Mouse (Mus musculus) heart, adult 11 months (tissue): Measurements from ENCODE around the gene Odf4.
A peak's percentile ranks its signal among the peaks of the same experiment; 100 is the strongest.

Source experiments
- DNase-seq: peaks from one replicate; pipeline ENCODE4 v3.0.0; 2022

Gene Odf4

DNA sequence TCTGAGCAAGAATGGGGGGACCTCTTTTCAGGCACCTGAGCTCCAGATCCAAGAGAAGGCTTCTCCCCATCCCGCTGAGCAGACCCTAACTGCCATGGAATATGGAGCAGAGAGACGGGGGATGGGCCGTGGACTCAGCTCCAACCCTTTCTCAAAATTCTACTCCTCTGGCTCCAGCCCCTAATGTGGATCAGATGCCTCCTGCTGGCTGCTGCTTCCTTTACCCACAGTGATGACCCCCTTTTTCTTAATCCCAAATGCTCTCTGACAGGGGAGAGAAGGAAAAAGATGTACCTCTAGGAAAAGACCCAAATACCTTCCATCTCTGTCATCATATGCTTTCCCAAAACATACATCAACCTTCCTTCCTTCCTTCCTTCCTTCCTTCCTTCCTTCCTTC is at the start of gene Odf4:
Gene Odf4, minus strand, starts transcription at position 101 of the 400 bp plus-strand sequence.
- no peak for DNase-seq

DNA sequence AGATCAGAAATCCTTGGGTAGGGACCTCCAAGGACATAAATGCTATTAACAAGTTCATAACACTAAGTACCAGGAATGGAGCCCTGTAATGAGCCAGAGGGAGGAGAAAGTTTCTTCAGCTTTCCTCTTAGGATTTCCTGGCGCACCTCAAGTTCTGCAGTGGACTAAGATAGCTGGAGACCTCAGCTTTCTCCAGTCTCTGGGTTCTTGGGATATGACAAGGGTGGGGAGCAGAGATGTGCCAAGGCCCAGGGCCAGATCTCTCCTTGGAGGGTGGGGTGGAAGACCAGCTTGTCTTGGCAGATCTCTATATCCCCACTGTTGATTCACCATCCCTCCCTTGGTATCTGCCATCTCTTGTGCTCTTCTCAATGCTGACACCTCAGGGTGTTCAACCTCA is 48.7 kb upstream of the Odf4 start:
- peak; percentile 66 for DNase-seq

DNA sequence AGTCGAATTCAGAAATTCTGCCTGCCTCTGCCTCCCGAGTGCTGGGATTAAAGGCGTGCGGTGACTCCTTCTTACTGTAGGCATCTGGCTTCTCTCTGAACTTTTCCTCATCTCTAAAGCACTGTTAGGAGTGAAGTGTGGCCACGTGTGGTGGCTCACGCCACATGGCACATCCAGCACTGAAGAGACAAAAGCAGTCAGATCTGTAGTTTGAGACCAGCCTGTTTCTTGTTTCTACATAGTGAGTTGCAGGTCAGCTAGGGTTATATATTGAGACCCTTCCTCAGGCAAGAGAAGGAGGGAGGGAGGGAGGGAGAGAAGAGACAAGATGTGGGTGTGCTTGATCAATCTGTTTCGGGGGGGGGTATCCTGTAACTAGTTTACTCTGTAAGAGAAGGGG is 48.2 kb upstream of the Odf4 start, which contains the start of gene Rangrf:
Gene Rangrf, minus strand, starts transcription at position 101 of the 400 bp plus-strand sequence.
- no peak for DNase-seq

DNA sequence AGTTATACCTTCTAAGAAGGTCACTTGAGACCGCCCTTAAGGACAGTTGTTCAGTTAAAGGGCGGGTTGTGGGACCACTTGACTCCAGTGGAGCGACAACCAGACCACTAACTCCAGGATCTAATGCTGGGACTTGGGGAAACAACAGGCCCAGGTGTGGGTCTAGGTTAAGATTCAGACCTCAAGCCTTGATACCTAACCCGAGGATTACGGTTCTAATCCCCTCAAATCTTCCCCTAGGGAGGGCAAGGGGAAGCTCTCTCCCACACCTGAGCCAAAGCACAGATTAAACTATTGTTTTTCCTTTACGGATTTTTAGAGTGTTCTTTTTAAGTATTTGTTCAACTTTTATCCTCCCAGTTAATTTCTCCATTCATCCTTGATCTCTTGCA is 47.2 kb upstream of the Odf4 start:
- no peak for DNase-seq

DNA sequence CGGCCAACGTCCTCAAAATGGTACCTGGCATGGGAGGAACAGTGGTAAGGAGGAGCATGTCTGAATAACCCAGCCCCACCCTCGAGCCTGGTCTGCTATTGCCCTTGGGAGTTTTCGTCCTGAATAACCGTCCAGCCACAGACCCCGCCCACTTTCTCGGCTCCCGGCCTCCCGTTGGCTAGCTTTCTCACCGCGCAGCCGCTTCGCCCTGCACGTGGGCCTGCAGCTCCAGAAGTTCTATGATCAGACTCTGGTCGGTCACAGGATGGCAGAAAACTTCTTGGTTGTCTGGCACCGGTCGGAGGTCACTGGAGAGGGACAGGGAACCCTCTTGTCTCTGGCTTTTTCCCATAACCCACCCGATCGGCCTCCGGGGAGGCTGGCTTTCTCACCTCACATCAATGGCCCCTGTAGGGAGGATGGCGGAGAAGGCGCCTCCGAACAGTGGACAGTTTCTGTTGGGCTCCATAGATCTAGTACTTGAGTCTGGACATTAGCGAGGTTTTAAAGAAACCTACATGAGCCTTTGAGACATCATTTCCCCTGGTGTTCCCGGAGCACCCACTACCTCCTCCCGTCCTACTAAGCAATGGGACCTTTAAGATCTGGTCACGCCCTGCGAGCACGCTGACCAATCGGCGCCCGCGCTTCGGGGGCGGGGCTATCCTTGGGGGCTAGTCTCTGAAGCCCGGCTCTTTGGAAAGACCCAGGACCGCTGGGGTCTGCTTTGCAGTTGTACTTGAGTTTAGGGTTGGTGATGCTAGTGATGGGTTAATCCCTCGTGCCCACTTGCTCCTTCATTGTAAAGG is 46.6 kb upstream of the Odf4 start:
- DNase-seq, result peak; percentile 99

DNA sequence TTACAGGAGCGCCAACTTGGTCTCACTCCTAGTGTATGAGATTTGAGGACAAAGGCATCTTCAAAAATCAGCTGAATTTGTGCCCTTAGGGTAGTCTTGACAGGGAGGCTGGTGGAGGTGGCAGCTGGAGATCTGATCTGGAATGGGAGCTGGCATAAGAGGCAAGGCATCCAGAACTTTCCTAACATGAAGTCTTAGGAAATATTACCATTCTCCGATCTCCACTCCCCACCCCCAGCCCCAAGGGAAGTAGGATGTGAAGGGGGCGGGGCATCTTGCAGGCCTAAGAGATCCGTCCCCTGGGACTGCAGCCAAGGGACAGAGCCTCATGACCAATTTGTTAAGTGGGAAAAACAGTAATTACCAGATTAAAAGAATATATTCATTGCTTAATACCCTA is 43.4 kb upstream of the Odf4 start:
- peak; percentile 97 for DNase-seq

DNA sequence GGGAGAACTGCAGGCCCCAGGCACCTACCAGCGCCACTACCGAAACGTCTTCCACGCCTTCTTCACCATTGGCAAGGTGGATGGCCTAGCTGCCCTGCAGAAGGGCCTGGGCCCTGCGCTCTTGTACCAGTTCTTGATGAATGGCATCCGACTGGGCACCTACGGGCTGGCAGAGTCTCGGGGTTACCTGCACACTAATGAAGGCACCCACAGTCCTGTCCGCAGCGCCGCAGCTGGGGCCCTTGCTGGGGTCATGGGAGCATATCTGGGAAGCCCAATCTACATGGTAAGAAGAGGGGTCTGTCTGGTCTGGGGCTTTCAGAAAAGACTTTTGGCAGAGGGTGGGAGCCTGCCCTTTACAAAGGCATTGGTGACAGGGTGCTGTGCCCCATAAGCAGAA is 41.9 kb upstream of the Odf4 start:
- DNase-seq, result no peak

DNA sequence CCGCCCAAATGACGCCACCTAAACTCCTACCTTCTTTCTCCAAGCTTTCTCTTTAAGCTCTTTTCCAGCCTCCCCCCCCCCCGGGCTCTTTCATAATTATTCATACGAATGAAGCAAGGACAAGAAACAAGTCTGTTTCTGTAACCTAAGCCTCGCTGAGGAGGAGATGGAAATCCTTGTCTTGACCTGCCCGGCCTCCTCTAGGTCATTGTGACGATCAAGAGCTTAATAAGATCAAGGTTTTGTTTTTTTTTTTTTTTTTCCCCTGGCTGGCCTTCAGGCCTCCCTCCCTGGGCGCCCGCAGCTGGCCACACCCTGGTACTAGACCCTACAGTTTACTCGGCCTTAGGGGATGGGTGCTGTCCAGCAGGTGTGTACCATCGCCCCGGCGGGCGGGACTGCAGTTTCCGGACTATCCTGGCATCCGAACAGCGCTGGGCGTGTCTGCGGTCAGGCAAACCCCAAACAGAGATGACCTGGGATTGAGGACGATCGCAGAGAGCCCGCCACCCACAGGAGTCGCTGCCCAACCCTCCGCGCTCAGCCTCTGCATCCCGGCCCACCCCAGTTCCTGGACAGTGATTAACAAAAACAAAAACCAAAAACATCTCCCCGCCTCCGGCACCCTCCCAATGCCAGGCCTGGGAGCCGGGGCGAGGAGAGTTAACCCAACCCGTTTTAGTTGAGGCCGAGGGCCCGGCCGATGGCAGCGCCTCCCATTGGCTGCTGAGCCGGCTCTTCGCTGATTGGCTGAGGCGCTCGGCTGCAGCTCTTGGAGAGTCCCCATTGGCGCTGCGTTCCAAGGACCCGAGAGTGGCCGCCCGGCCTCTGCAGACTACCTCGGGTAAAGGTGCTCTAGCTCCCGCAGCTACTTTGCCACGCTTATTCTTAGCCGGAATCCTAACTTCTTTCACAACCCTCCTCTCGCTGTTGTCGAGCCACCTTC is 40.7 kb upstream of the Odf4 start, which contains the start of gene Slc25a35:
Gene Slc25a35, plus strand, starts transcription at position 795 of the 946 bp plus-strand sequence.
- peak; percentile 100 for DNase-seq

DNA sequence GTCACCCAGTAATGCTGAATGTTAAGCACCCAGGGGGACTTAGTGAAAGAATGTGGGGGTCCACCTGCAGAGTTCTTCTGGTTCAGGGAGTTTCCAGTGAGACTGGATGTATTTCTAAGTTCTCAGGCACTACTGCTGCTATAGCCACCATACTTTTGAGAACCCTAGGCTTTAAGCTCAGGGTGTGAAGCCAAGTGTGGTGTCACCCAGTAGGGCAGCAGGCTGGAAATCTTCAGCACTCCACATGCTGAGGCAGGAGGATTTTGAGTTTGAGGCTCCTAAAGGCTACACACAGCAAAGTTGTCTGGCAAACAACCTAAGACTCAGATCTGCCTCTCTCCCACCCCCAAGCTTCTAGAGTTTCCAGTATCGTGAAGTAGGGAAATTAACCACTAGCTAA is 39.7 kb upstream of the Odf4 start:
- DNase-seq, result no peak

DNA sequence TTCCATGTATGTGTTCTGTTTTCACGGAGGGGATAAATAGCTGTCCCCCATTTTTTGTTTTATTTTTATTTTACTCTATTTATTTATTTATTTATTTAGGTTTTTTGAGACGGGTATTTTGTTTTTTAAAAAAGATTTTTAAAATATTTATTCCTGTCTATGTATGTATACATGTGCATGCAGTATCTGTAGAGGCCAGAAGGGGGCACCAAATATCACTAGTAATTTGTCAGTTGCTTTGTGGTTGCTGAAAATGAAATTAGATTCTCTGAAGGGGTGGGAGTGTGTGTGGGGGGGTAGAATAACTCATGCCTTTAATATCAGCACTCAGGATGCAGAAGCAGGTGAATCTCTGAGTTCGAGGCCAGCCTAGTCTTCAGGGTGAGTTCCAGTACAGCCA is 39.0 kb upstream of the Odf4 start:
- no peak for DNase-seq

DNA sequence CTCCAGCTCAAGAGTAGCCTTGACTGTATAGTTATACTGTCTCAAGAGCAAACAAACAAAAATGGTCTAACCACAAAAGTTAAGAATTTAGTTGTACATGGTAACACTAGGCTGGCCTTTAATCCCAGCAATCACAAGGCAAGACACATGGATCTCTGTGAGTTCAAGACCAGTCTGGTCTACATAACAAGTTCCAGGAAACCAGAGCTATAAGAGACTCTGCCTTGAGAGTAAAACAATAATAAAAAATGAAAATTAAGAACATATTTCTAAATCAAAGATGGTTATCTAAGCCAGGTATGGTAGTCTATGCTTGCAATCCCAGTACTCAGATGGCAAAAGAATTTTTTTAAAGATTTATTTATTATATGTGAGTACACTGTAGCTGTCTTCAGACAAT is 38.2 kb upstream of the Odf4 start:
- DNase-seq, result no peak

DNA sequence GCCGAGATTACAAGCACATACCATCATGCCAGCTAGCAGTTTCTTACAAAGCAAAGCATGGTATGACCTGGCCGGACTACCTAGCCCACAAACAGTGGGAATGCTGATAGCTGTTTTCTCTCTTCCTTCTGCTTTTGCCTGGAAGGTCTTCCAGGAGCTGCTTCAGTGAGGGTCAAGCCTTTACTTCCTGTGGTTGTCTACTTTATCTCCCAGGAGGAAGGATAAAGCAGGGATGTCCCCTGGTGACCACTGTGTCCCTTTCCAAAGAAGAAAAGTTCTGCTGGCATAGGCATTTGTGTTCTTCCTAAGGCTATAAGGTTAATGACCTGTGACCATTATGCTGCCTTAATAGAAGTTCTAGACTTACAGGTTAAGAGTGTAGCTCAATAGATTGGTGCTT is 36.5 kb upstream of the Odf4 start:
- no peak for DNase-seq

DNA sequence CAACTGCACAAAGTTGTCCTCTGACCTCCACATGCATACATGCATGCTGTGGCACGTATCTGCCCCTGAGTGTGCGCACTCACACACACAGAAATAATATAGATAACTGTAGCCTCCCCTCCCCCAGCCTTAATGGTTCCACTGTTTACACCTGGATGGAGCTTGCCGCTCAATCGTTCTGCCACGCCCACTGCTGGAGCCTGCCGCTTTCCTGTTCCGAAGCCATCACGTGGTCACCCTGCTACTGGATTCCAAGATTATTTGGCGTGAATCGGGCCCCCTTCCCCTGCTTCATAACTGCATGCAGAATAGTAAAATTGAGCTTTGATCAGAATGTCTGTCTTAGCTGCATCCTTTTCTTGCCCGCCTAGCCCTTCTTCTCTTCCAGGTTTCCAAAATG is 35.3 kb upstream of the Odf4 start:
- DNase-seq, result peak; percentile 95

DNA sequence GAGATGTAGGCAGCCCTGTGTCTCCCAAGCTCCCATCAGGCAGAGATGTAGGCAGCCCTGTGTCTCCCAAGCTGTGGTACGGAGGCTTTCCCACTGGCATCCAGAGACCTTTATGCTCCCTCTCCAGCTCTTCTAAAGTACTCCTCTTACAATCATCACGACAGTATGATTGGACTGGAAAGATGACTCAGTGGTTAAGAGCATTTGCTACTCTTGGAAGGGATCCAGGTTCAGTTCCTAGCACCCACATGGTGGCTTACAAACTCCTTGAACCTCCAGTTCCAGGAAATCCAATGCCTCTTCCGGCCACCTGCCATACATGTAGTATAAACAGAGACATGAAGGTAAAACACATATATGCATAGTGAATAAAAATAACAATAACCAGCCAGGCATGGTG is 34.7 kb upstream of the Odf4 start:
- DNase-seq, result no peak

DNA sequence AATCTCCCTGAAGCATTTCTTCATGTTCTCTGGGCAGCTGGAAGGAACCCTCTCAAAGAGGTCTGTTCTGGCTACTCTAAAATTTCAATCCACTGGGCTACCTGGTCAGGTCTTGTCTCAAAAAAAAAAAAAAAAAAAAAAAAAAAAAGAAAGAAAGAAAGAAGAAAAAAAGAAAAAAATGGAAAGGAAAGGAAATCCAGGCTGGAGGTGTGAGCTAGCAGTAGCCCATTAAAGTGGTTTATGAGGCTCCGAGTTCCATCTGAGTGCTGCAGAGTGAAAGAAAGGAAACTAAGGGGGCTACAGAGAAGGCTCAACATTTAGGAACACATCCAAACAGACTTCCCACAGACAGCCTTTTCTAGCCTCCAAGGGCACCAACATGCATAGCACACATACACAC is 31.1 kb upstream of the Odf4 start:
- no peak for DNase-seq

DNA sequence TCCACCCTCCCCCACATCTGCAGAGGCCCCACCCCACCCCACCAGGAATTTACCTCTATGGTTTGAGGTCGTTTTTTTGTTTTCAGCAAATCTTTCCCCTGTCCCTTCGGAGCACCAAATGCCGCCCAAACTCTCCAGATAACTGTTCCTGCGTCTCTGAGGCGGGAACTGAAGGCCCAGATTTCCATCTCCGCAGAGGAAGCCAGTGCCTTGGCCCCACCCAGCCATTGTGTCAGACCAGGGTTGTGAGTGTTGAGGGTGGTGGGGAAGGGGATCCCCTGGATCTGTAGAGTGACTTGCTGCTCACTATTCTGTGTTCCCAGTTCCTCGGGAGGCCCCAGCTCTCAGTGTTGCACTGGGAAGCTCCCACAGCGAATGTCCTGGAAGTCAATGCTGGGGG is 30.4 kb upstream of the Odf4 start, which contains the start of gene Arhgef15:
Gene Arhgef15, minus strand, starts transcription at position 173 of the 400 bp plus-strand sequence.
- peak; percentile 96 for DNase-seq

DNA sequence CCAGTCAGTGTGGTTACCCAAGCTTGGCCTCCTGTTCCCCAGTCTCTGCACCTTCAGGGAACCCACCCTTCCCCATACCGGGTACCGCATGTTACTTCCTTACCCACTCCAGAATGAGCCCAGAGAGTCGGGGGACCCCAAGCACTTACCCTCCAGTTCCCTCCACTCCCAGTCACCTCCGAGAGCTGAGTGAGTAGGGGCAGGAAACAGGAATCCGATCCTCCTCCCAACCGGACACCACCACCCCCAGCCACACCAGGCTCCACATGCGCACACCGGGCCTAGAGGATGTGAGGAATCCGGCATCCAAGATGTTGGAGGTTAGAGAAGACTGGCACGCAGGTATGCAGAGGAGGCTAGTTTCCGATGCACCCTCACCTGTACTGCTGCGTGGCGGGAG is 29.8 kb upstream of the Odf4 start:
- DNase-seq, result peak; percentile 98

DNA sequence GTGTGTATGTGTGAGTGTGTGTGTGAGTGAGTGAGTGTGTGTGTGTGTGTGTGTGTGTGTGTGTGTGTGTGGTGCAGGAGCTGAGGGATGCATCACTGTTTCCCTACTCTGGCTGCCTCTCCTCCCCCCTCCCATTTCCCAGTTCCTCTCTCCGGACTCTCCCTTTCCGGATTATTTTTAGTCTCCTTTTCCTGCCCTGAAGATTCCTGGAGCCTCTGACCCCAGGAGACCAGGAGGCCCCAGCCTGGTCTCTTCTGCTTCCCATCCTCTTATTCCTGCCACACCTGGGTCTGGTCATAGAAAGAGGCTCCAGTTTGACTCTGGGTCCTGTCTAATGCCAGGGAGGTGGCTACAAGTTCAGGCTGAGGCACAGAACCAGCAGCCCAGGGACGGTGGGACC is 29.2 kb upstream of the Odf4 start:
- DNase-seq, result peak; percentile 98

DNA sequence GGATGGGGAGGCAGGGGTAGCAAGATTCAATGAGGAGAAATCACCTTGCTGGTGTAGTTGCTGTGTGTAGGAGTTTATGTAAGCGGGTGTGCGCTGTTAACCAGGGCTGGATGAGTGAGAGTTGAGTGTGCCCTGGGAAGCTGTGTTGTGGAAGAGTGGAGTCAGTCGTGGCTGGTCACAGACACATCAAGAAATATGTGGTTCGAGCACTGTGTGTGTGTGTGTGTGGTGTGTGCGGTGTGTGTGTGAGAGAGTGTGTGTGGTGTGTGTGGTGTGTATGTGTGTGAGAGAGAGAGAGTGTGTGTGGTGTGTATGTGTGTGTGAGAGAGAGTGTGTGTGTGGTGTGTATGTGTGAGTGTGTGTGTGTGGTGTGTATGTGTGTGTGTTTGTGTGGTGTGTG is 28.6 kb upstream of the Odf4 start:
- DNase-seq, result peak; percentile 87

DNA sequence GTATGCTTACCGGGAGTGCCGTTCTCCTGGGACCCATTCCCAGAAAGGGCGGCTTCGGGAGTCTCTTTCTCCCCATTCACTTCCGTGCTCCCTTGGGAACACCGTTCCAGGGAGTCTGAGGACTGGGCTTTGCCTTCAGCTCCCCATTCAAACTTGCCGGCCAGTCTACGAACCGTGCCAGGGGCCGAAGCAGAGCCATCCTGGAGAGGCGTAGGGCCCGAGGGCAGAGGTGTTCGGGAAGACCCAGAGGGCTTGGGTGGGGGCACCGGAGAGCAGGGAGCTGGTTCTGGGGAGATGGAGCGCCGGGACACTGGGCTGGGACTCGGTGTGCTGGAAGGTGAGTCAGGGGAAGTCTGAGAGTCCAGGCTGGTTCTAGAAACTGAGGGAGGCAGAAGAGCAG is 27.5 kb upstream of the Odf4 start:
- DNase-seq, result peak; percentile 93

DNA sequence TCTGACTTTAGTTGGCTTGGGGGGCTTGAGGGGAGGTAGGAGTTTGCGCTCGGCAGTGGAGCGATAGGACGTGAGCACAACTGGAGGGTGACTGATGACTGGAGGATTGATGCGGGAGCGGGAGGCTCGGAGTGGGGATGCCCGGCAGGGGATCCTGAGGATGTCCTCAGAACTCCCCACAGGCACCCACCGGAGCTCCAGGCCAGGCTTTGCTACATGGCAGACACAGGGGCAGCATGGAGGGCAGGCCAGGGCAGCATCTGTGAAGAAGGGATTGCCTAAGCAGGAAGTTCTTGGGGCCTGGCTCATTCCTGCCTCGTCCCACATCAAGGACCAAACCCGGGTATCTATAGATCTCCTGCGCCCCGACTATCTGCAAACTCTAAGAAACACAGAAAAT is 27.0 kb upstream of the Odf4 start:
- no peak for DNase-seq

DNA sequence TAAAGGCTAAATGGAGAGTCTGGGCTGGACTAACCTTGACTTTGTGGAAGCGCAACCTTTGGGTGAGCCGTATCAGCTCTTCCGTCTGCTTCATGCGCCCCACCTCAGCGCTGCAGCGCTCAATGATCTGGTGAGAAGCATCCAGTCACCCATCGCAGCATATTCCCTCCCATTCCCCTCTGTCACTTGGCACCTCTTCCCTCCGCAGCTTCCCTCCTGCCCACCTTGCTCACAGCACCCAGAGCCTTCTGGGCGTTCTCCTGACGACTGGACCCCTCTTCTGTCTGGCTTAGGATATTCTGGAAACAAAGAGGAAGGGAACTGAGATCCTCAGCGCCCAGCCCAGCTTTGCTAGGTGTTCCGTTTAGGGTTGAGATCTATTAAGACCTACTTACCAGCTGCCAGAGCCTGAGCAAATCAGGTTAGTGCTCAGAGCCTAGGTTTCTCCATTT is 20.7 kb upstream of the Odf4 start:
- DNase-seq, result no peak

DNA sequence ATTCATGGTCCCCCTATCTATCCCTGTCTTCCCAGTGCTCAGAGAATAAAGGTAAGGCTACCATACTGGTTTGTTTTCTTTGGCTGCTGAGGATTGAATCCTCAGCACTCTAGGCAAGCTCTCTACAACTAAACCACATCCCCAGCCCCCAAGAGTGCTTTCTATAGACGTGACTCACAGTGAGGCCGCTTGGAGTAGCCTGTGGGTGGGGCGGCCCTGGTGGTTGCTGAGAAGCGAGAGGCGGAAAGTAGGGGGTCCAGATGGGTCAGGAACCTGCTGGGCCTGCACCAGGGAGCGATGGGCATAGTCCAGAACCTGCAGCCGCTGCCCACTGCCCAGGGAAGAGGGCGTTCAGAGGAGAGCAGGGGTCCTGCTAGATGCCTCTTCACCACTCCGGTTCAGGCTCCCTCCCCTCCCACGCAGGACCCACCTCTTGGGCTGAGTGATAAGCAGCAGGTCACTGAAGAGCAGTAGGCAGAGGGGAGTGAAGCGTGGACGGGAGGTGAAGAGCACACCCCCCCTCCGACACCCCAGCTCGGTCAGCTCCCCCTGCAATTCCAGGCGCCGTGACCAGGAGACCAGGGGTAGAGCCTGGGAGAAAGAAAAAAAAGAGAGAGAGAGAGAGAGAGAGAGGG is 20.0 kb upstream of the Odf4 start:
- DNase-seq, result no peak
